Mouse (Mus musculus): ENCODE measurements around the gene Amd1.

DNA sequence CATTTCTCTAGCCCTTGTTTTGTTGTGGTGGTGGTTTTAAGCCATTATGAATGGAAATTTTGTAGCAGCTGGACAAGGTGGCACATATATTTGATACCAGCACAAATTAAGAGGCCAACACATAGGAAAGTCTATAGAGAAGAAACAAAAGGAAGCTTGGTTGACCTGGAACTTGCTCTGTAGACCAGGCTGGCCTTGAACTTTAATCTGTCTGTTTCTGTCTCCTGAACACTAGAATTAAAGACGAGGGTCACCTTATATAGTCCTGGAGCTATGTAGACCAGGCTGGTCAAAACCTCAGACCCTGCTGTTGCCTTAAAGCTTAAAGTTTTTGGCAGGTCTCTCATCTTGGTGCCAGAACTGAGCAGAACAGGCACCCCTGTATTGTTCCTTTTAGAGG is 16.4 kb downstream of the Amd1 start:
- no peak for TF ChIP-seq CTCF (IDR thresholded peaks at IDR 0.05; ENCODE audit: low read depth)
- TF ChIP-seq EP300 (IDR thresholded peaks at IDR 0.05; ENCODE audit: low read depth), result no peak

Data from liver, postnatal 0 days (tissue).